Mouse (Mus musculus) induced T-regulatory cell, adult 2 months (primary cell): ENCODE measurements around the gene Tceal9.
"Not testable (repeated sequence)": the region's sequence is repeated elsewhere in the genome, so short reads cannot be mapped to it uniquely, and the experiment has no call there.

ENCODE experiments used
- DNase-seq: peaks from one replicate; pipeline ENCODE4 v3.0.0-alpha.2; 2012; ENCODE audit warnings: low read depth

The Tceal9 gene

GRCm38 (mm10) chrX:136270393-136271111 lies 25.7 kb downstream of the Tceal9 start:
- not testable (repeated sequence) for DNase-seq

- no peak for DNase-seq
These were observed 29.7 kb downstream of the Tceal9 start for GRCm38 (mm10) chrX:136274542-136274941.

DNA sequence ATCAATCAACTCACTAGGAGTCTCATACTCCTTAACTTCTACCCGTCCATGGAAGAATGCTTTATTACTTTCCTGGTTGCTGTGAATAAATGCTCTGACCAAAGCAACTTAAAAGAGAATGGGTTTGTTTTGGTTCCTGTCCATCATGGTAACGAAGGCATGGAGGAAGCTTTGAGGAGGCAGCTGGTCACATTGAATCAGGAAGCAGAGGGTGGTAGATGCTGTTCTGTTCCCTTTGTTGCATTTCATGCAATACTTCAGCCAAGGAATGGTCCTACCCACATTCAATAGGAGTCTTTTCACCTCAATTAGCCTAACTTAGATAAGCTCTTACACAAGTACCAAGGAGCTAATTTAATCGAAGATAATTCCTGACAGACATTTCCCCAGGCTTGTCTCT lies 30.5 kb downstream of the Tceal9 start:
- DNase-seq: no peak

DNA sequence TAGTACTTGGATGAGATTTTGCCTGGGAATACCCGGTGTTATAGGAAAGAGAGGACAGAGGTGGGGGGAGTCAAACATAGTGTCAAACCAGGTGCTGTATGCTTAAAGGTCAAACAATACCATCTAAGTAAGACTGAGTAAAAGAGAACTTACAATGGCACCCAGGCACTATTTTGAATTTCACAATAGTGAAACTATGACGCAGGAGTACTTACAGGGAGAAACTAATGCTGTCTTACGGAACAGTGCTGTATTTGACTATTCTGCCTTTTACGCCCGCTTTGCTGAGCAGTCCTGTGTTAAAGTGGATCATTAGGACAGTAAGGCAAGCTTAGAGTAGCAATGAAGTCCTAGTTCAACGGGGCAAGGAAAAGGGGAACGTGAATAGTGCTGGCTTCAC lies 32.7 kb downstream of the Tceal9 start:
- no peak for DNase-seq

- no peak for DNase-seq
These were observed 33.5 kb downstream of the Tceal9 start for GRCm38 (mm10) chrX:136278401-136278800.

DNA sequence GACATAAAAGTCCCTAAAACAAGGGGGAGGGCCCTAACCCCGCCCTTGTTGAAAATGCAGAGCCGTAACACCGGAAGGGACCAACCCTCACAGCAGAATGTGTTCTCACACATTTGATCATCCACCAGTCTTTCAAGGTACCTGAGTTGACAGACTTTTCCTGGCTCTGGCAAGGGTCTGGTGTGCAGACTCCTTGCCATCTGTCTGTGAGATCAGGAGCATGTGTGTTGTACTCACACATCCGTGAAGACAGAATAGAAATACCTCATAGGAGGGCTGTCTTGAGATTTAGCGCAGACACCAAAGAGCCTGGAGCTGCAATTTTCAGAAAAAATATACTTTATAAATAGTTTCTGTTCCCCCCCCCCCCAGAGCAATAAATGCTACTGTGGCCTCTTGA lies 34.5 kb downstream of the Tceal9 start:
- DNase-seq: no peak

DNA sequence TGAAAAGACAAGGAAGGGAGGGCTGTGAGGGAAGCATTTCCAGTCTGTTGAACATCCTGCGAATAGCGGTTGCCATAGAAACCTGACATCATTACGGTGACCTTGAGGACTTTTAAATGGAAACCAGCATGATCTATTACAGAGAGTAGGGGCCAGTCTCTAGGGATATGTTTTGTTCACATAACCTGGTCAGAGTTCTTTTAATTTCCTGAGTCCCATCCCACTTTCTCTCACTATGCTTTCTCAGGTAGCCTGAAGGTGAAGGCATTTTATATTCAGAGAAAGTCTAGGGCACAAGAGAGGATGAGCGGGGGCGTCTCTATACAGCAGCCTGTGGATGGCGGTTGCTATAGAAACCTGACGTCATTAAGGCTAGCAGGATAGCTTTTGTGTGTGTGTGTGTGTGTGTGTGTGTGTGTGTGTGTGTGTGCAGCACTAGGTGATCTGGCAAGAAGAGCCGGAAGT lies 46.0 kb downstream of the Tceal9 start:
- DNase-seq: peak; percentile 14
